Mouse (Mus musculus) hindbrain, embryonic 11.5 days (tissue): Measurements from ENCODE around the gene Hsd11b2. TPM values are rescaled to one million over a fixed set of nuclear protein-coding genes. Genes with fewer than 3 reads are reported as not detected.
"Not testable (repeated sequence)": the region's sequence is repeated elsewhere in the genome, so short reads cannot be mapped to it uniquely, and the experiment has no call there.

Experiments
- ATAC-seq: fragments of 200-750 bp; cut with Nextera tagmentation; 2 replicates; pipeline ENCODE4 v1.8.0; 2017; ENCODE audit warnings: mild to moderate bottlenecking, moderate TSS enrichment, moderate library complexity; ENCODE audit not compliant: low FRiP score
- DNase-seq: peaks from one replicate; pipeline ENCODE4 v3.0.0-alpha.2; 2015; ENCODE audit warnings: low spot score
- H3K27ac ChIP-seq: fragments of 300-500 bp; sonication (generic); 2 replicates; pipeline ENCODE4 v1.5.1; 2014; ENCODE audit warnings: mild to moderate bottlenecking, low read depth, low read length
- H3K27me3 ChIP-seq: fragments of 300-500 bp; sonication (generic); 2 replicates; pipeline ENCODE4 v1.6.1; 2014; ENCODE audit warnings: mild to moderate bottlenecking, low read length, moderate library complexity, mixed read lengths; ENCODE audit not compliant: control insufficient read depth, insufficient read depth
- H3K36me3 ChIP-seq: fragments of 300-500 bp; sonication (generic); 2 replicates; pipeline ENCODE4 v1.6.1; 2014; ENCODE audit warnings: mild to moderate bottlenecking, low read length, moderate library complexity, mixed read lengths; ENCODE audit not compliant: control insufficient read depth, insufficient read depth
- H3K4me1 ChIP-seq: fragments of 300-500 bp; sonication (generic); replicated peaks from 2 replicates; pipeline ENCODE4 v1.6.1; 2014; ENCODE audit warnings: low read length, mixed read lengths; ENCODE audit not compliant: control insufficient read depth, insufficient read depth
- H3K4me2 ChIP-seq: fragments of 300-500 bp; sonication (generic); replicated peaks from 2 replicates; pipeline ENCODE4 v1.6.1; 2014; ENCODE audit warnings: mild to moderate bottlenecking, low read depth, low read length
- H3K4me3 ChIP-seq: fragments of 300-500 bp; sonication (generic); 2 replicates; pipeline ENCODE4 v1.5.1; 2014; ENCODE audit warnings: low read depth, low read length
- H3K9ac ChIP-seq: fragments of 300-500 bp; sonication (generic); 2 replicates; pipeline ENCODE4 v1.6.1; 2014; ENCODE audit warnings: low read depth, low read length
- H3K9me3 ChIP-seq: fragments of 300-500 bp; sonication (generic); 2 replicates; pipeline ENCODE4 v1.6.1; 2016; ENCODE audit warnings: low read length; ENCODE audit not compliant: control insufficient read depth
- WGBS: fragments of 180-500 bp; shearing (Covaris S2); extraction: QIAGEN DNeasy Blood & Tissue Kit; methylation state at CpG from one replicate; pipeline ENCODE4 v1.1.7; 2014; 5-methylcytosine and 5-hydroxymethylcytosine counted together
- polyA plus RNA-seq: library from polyadenylated mRNA; unstranded; fragments of >200 nt; fragmentation: Nextera tagmentation; extraction: Ambion mirVana; gene quantifications from 2 replicates; pipeline ENCODE4 v1.2.1, GENCODE M21; 2014

Hsd11b2 gene
- polyA plus RNA-seq, 1 experiment from 2014 or later: 21.1 TPM

- DNase-seq: no peak
- Histone ChIP-seq H3K9me3 (no peaks in the 10 kb centered on the region), H3K4me1 (no peaks in the 10 kb centered on the region), H3K27ac (no peak overlapping the region), H3K27me3 (no peaks in the 10 kb centered on the region), H3K9ac (no peak overlapping the region), H3K4me3 (no peak overlapping the region), H3K4me2 (no peak overlapping the region), H3K36me3 (no peaks in the 10 kb centered on the region)
- 74% methylated on average over 2 of the region's 2 CpGs for WGBS
- ATAC-seq: no peak
Observed at GRCm38 (mm10) chr8:105550083-105550482, 31.5 kb downstream of the Hsd11b2 start.

- H3K4me3 ChIP-seq: no peak overlapping the region
- no peak overlapping the region for H3K9ac ChIP-seq
- no peaks in the 10 kb centered on the region for H3K36me3 ChIP-seq
- DNase-seq (no peak), ATAC-seq (no peak)
- 93% methylated on average over 2 of the region's 2 CpGs for WGBS
- no peaks in the 10 kb centered on the region for H3K27me3 ChIP-seq
- no peak overlapping the region for H3K4me2 ChIP-seq
- H3K4me1 ChIP-seq: no peaks in the 10 kb centered on the region
- no peaks in the 10 kb centered on the region for H3K9me3 ChIP-seq
- H3K27ac ChIP-seq: no peak overlapping the region
Observed at GRCm38 (mm10) chr8:105552032-105552431, 33.5 kb downstream of the Hsd11b2 start.

- Histone ChIP-seq H3K4me1 (no peaks in the 10 kb centered on the region), H3K9ac (no peak overlapping the region), H3K27me3 (no peaks in the 10 kb centered on the region), H3K9me3 (no peaks in the 10 kb centered on the region), H3K4me2 (no peak overlapping the region), H3K36me3 (no peaks in the 10 kb centered on the region), H3K27ac (no peak overlapping the region), H3K4me3 (no peak overlapping the region)
- ATAC-seq (no peak), DNase-seq (no peak)
- 96% methylated on average over 1 of the region's 1 CpGs for WGBS
Observed at GRCm38 (mm10) chr8:105552824-105553223, 34.3 kb downstream of the Hsd11b2 start.

GRCm38 (mm10) chr8:105554087-105554486 lies 35.5 kb downstream of the Hsd11b2 start:
- ATAC-seq (no peak), DNase-seq (peak; percentile 75)
- no peak overlapping the region for H3K4me2 ChIP-seq
- no peak overlapping the region for H3K27ac ChIP-seq
- H3K27me3 ChIP-seq: no peaks in the 10 kb centered on the region
- H3K4me3 ChIP-seq: no peak overlapping the region
- H3K36me3 ChIP-seq: no peaks in the 10 kb centered on the region
- H3K4me1 ChIP-seq: no peaks in the 10 kb centered on the region
- H3K9me3 ChIP-seq: no peaks in the 10 kb centered on the region
- no peak overlapping the region for H3K9ac ChIP-seq

DNA sequence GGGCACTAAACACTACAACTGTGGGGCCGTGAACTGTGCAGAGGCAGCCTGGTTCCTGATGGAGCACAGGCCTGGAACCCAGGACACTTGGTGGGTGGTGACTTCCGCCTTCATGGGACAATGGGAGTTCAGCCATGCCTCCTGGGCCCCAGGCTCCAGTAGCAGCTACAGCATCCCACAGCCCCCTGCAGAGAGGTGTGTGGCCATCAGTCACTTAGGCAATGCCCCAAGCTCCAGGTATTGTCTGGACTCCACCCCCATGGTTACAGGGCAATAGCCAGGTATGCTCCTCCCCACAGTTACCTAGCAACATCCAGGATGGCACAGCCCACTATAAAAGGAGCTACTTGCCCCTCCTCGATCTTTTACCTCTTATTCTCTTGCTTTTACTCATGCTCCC lies 36.7 kb downstream of the Hsd11b2 start:
- ATAC-seq (no peak), DNase-seq (no peak)
- H3K27ac ChIP-seq: no peak overlapping the region
- H3K4me2 ChIP-seq: no peak overlapping the region
- WGBS: 79% methylated on average over 3 of the region's 3 CpGs
- H3K9ac ChIP-seq: no peak overlapping the region
- no peaks in the 10 kb centered on the region for H3K9me3 ChIP-seq
- H3K4me1 ChIP-seq: no peaks in the 10 kb centered on the region
- no peak overlapping the region for H3K4me3 ChIP-seq
- no peaks in the 10 kb centered on the region for H3K27me3 ChIP-seq
- H3K36me3 ChIP-seq: no peaks in the 10 kb centered on the region

- DNase-seq (no peak), ATAC-seq (no peak)
- Histone ChIP-seq H3K4me3 (no peak overlapping the region), H3K9me3 (no peaks in the 10 kb centered on the region), H3K27me3 (no peaks in the 10 kb centered on the region), H3K36me3 (no peaks in the 10 kb centered on the region), H3K27ac (no peak overlapping the region), H3K9ac (no peak overlapping the region), H3K4me2 (no peak overlapping the region), H3K4me1 (0 out of 2 replicates have a peak, but pooled peaks cover 4% of the 10 kb centered on the region)
- WGBS: 90% methylated on average over 3 of the region's 3 CpGs
Observed at GRCm38 (mm10) chr8:105562863-105563262, 44.3 kb downstream of the Hsd11b2 start.

GRCm38 (mm10) chr8:105563871-105564270 lies 45.3 kb downstream of the Hsd11b2 start:
- no peak for ATAC-seq

DNA sequence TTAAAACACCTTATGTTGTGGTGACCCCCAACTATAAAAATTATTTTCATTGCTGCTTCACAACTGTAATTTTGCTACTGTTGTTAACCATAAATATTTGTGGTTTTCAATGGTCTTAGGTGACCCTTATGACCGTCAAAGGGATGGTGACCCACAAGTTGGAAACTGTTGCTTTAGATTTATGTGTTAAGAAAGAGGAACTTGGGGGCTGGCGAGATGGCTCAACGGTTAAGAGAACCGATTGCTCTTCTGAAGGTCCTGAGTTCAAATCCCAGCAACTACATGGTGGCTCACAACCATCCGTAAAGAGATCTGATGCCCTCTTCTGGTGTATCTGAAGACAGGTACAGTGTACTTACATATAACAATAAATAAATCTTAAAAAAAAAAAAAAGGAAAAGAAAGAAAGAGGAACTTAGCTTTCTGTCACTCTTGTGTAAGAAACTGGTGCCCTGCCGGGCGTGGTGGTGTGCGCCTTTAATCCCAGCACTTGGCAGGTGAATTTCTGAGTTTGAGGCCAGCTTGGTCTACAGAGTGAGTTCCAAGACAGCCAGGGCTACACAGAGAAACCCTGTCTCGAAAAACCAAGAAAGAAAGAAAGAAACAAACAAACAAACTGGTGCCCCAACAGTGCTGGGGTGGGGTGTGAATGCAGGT lies 46.1 kb downstream of the Hsd11b2 start:
- not testable (repeated sequence) for H3K36me3 ChIP-seq, H3K27ac ChIP-seq, H3K4me1 ChIP-seq, H3K9me3 ChIP-seq, H3K27me3 ChIP-seq, DNase-seq, ATAC-seq
- WGBS: 85% methylated on average over 9 of the region's 9 CpGs
- peak overlapping the region; percentile 86 for H3K9ac ChIP-seq
- peak overlapping the region; percentile 89 for H3K4me3 ChIP-seq
- peak overlapping the region; percentile 87 for H3K4me2 ChIP-seq

More at GRCm38 (mm10) chr8:105563871-105564270, 45.3 kb downstream of the Hsd11b2 start:
- Histone ChIP-seq H3K9ac (no peak overlapping the region), H3K4me1 (0 out of 2 replicates have a peak, but pooled peaks cover 4% of the 10 kb centered on the region), H3K4me2 (no peak overlapping the region), H3K9me3 (no peaks in the 10 kb centered on the region), H3K36me3 (no peaks in the 10 kb centered on the region), H3K27ac (no peak overlapping the region), H3K4me3 (no peak overlapping the region), H3K27me3 (no peaks in the 10 kb centered on the region)
- DNase-seq: no peak
- WGBS: 100% methylated on average over 1 of the region's 1 CpGs

DNA sequence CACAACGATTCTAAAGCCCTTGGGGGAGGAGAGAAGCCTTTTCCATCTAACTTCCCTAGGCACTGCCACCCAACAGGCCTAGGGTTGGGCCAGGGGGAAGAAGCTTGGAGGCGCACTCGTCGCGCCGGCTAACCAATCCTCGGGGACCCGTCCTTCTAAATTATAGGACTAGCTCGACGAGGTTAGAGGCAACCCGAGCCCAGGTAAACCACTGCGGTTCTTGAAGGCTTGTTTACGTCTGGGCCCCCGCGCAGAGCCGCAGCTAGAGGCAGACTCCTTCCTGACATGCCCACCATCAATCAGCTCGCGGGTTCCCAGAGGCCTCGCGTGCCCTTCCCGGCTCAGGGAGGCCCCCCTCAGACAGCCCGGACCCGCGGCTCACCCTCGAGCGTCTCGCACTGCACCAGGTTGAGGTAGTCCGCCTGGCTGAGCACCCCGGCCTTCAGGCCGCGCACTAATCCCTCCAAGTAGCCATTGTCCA lies 46.9 kb downstream of the Hsd11b2 start:
- H3K4me3 ChIP-seq: peak overlapping the region; percentile 89
- peak; percentile 49 for DNase-seq
- peak; percentile 84 for ATAC-seq
- WGBS: under 1% methylated on average over 27 of the region's 31 CpGs
- H3K27ac ChIP-seq: peak overlapping the region; percentile 70
- H3K9me3 ChIP-seq: no peaks in the 10 kb centered on the region
- no peaks in the 10 kb centered on the region for H3K36me3 ChIP-seq
- 0 out of 2 replicates have a peak, but pooled peaks cover 4% of the 10 kb centered on the region for H3K4me1 ChIP-seq
- H3K4me2 ChIP-seq: peak overlapping the region; percentile 87
- H3K9ac ChIP-seq: peak overlapping the region; percentile 86
- no peaks in the 10 kb centered on the region for H3K27me3 ChIP-seq
